Mouse (Mus musculus): ENCODE data around the gene Emcn. TPM values are rescaled to one million over a fixed set of nuclear protein-coding genes. Genes with fewer than 3 reads are reported as not detected.

The Emcn gene
- total and polyA plus RNA-seq, 2 experiments = 1.5 to 4.1 TPM

DNA sequence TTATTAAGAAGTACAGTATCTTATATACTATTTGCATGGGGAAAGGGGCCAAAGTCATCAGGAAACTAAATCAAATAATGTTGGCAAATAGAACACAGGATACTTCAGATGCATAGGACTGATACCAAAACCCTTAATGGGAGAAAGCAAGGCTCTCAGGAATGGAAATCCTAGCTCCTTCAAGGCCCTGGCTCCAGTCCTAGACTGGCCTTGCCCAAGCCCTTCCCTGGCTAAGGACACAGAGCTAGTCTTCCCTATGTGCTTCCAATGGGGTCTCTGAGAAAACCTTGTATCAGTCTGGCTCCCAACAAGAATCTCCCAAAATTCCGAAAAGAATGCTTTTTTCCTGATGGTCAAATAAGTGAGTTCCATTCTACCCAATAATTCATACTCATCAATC is 126.5 kb downstream of the Emcn start:
- Histone ChIP-seq H3K79me2 (ENCODE audit: control insufficient read depth, insufficient read depth, low read length) (no peaks in the 10 kb centered on the region), H3K9ac (ENCODE audit: low read depth, low read length) (no peak overlapping the region), H3K27ac (replicated peaks; ENCODE audit: insufficient read depth, low read depth, low read length) (no peak overlapping the region), H3K36me3 (ENCODE audit: control insufficient read depth, insufficient read depth, low read length) (no peaks in the 10 kb centered on the region), H3K4me3 (ENCODE audit: insufficient read depth, low read depth, low read length) (no peak overlapping the region), H3K27me3 (ENCODE audit: control insufficient read depth, insufficient read depth, low read length) (no peaks in the 10 kb centered on the region), H3K4me1 (ENCODE audit: control insufficient read depth, insufficient read depth, low read length) (no peaks in the 10 kb centered on the region)
- TF ChIP-seq POLR2A (IDR thresholded peaks at IDR 0.05; ENCODE audit: extremely low read depth, insufficient read depth, low read length) = no peak
- no peak for TF ChIP-seq CTCF (IDR thresholded peaks at IDR 0.05; ENCODE audit: low read depth, low read length)
- no peak for DNase-seq (ENCODE audit: extremely low read depth, low read depth, low spot score)
- 94% methylated on average over 1 of the region's 1 CpGs for WGBS

DNA sequence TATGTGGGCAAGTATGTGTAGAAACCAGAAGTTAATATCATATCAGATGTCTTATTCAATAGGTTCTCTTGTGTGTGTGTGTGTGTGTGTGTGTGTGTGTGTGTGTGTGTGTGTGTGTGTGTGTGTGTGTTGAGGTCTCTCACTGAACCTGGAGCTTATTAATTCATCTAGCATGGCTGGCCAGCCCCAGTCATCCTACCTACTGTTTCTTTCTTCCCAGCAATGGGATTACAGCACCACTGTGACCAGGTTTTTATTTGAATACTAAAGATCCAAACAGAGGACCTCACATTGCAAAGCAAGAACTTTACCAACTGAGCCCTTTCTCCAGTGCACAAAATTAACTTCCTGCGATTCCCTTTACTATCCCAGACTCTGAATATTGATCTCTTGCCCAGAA is 131.3 kb downstream of the Emcn start:
- WGBS = 66% methylated on average over 1 of the region's 1 CpGs
- no peak for TF ChIP-seq POLR2A (IDR thresholded peaks at IDR 0.05; ENCODE audit: extremely low read depth, insufficient read depth, low read length)
- no peak for TF ChIP-seq CTCF (IDR thresholded peaks at IDR 0.05; ENCODE audit: low read depth, low read length)
- no peak for DNase-seq (ENCODE audit: extremely low read depth, low read depth, low spot score)
- no peaks in the 10 kb centered on the region for H3K4me1 ChIP-seq (ENCODE audit: control insufficient read depth, insufficient read depth, low read length)
- no peak overlapping the region for H3K27ac ChIP-seq (replicated peaks; ENCODE audit: insufficient read depth, low read depth, low read length)
- no peak overlapping the region for H3K9ac ChIP-seq (ENCODE audit: low read depth, low read length)
- no peaks in the 10 kb centered on the region for H3K79me2 ChIP-seq (ENCODE audit: control insufficient read depth, insufficient read depth, low read length)
- H3K36me3 ChIP-seq (ENCODE audit: control insufficient read depth, insufficient read depth, low read length) = no peaks in the 10 kb centered on the region
- H3K4me3 ChIP-seq (ENCODE audit: insufficient read depth, low read depth, low read length) = no peak overlapping the region
- H3K27me3 ChIP-seq (ENCODE audit: control insufficient read depth, insufficient read depth, low read length) = no peaks in the 10 kb centered on the region

DNA sequence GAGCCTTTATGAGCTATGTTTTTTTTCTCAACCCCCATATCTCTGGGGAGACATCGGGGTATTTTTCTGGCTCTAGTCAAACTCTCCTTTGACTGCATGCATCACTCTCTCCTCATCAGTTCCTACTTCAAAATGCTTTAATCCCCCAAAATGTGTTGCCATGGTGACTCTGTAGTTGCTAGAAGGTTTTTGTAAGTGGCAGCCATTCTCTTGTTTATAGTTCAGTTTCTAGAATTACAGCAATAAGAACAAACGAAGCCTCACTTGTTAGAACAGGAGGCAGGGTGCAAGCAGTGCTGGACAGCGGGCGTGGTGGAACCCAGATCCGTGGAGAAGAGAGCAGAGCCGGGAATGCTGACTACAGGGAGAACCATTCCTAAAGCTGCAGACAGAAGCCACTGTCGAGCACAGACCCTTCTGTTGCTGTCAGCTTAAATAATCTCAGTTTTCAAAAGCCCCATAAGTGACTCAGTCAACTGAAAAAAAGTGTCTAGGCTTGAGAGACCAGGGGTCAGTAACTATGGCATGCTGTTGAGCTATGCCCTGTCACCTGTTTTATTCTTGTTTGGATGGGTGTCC is 139.0 kb downstream of the Emcn start:
- 74% methylated on average over 7 of the region's 7 CpGs for WGBS

DNA sequence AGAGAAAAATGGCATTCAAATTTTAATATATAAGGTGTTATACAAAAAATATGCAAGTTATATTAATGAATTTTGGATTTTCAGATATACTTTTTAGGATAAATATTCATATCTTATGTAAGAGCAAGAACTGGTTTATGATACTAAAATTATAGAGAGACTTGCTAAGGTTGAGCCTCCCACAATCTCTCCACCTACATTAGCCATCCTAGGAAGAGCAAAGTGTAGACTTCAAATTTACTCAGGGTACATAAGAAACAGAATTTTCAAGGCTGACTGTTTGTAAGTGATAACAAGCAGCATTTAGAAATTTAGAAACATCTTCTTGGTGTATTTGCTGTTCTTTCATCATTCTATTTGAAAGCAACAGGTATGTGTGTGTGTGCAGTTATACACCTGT is 140.3 kb downstream of the Emcn start:
- no peak overlapping the region for H3K27ac ChIP-seq (replicated peaks; ENCODE audit: insufficient read depth, low read depth, low read length)
- TF ChIP-seq CTCF (IDR thresholded peaks at IDR 0.05; ENCODE audit: low read depth, low read length) (no peak), POLR2A (IDR thresholded peaks at IDR 0.05; ENCODE audit: extremely low read depth, insufficient read depth, low read length) (no peak)
- no peaks in the 10 kb centered on the region for H3K4me1 ChIP-seq (ENCODE audit: control insufficient read depth, insufficient read depth, low read length)
- no peaks in the 10 kb centered on the region for H3K36me3 ChIP-seq (ENCODE audit: control insufficient read depth, insufficient read depth, low read length)
- DNase-seq (ENCODE audit: extremely low read depth, low read depth, low spot score) = no peak
- no peak overlapping the region for H3K4me3 ChIP-seq (ENCODE audit: insufficient read depth, low read depth, low read length)
- H3K79me2 ChIP-seq (ENCODE audit: control insufficient read depth, insufficient read depth, low read length) = no peaks in the 10 kb centered on the region
- no peak overlapping the region for H3K9ac ChIP-seq (ENCODE audit: low read depth, low read length)
- H3K27me3 ChIP-seq (ENCODE audit: control insufficient read depth, insufficient read depth, low read length) = no peaks in the 10 kb centered on the region

More for the DNA sequence above, 139.0 kb downstream of the Emcn start:
- Histone ChIP-seq H3K4me1 (ENCODE audit: control insufficient read depth, insufficient read depth, low read length) (no peaks in the 10 kb centered on the region), H3K9ac (ENCODE audit: low read depth, low read length) (no peak overlapping the region), H3K27ac (replicated peaks; ENCODE audit: insufficient read depth, low read depth, low read length) (no peak overlapping the region), H3K36me3 (ENCODE audit: control insufficient read depth, insufficient read depth, low read length) (no peaks in the 10 kb centered on the region), H3K27me3 (ENCODE audit: control insufficient read depth, insufficient read depth, low read length) (no peaks in the 10 kb centered on the region), H3K79me2 (ENCODE audit: control insufficient read depth, insufficient read depth, low read length) (no peaks in the 10 kb centered on the region), H3K4me3 (ENCODE audit: insufficient read depth, low read depth, low read length) (no peak overlapping the region)
- no peak for TF ChIP-seq CTCF (IDR thresholded peaks at IDR 0.05; ENCODE audit: low read depth, low read length)
- TF ChIP-seq POLR2A (IDR thresholded peaks at IDR 0.05; ENCODE audit: extremely low read depth, insufficient read depth, low read length) = no peak
- DNase-seq (ENCODE audit: extremely low read depth, low read depth, low spot score) = no peak

All from liver, adult 2 months (tissue).